Mouse (Mus musculus): ENCODE measurements around the gene Snx3.

DNA sequence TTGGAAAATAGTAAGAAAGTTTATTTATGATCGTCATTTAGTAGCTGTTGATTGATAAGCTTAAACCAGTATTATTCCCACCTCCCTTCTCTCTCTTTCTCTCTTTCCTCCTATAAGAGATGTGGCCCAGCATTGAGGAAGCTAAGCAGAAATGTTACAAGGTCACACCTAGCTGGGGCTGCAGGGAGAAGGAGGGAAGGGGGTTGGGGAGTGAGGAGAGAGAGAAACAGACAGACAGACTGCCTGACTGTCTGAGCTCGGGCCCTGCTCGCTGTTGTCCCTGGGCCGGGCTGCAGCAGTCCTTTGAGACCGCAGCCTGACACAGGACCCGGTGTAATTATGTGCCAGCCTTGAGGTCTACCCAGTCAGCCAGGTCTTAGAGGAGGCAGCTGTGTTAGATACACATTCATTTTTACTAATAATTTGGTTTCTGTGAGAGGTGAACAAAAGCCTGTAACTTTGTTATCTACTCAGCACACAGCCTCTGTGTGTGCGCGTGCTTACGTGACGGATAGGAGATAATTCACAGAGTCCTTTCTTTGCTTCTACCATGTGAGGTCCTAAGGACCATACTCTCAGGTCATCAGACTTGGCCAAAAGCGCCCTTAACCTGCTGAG lies 32.1 kb downstream of the Snx3 start:
- TF ChIP-seq POLR2A (IDR thresholded peaks at IDR 0.05; ENCODE audit: borderline replicate concordance, extremely low read depth, low read depth, low read length) = no peak
- no peak for TF ChIP-seq CTCF (IDR thresholded peaks at IDR 0.05; ENCODE audit: insufficient read depth, low read length)
